Mouse (Mus musculus): ENCODE results near the gene Rad54l. TPM values are rescaled to one million over a fixed set of nuclear protein-coding genes. Genes with fewer than 3 reads are reported as not detected.

Gene Rad54l
- polyA plus RNA-seq, 1 experiment from 2014 or later, result 1.5 TPM

DNA sequence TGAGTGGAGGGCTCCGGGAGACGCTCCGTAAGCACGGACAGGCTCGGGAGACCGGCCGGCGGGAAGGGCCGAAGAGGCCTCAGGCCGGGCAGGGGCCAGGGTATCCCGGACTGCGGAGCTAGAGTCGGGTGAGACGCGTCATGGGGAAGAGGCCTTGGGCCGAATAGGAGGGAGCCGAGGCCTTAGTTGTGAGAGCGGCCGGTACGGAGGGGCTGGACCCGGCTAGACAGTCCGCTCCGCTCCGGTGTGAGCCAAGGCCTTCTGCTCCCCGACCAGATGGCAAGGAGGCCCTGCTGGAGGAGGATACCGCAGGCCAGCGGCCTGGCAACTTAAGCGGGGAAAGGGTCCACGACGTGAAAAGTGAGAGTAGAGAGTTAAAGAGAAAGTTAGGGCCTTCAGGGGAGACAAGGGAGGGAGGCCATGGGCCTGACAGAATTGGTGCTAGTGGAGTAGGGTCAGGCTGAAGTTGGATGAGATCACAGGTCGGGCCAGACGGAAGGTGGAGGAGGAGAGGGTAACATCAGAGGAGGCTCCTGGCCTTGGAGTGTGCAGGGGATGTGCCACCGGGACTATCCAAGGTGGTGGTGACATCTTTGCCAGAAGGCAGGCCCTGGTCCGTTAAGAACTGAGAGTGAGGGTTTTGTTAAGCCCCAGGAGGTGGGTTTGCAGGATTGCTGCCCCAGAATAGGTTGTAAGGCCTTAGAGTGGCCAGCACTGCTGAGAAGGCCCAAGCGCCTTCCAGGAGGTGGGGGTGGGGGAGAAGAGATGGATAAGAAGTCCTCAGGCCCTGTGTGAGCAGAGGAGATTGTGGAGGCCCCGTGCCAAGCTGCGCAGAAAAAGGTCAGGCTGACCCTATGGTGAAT is 46.9 kb downstream of the Rad54l start:
- WGBS, result 1% methylated on average over 37 of the region's 37 CpGs
- TF ChIP-seq EP300 (IDR thresholded peaks at IDR 0.05) (no peak), CTCF (IDR thresholded peaks at IDR 0.05) (no peak)
- Histone ChIP-seq H3K9me3 (ENCODE audit: low read length) (no peaks in the 10 kb centered on the region), H3K27ac (ENCODE audit: low read length) (peak overlapping the region; percentile 98), H3K4me1 (ENCODE audit: insufficient read depth, low read depth, low read length) (peaks cover 15% of the 10 kb centered on the region; the same call in 1 of the 2 replicates), H3K4me2 (replicated peaks; ENCODE audit: low read depth, low read length) (peak overlapping the region; percentile 84), H3K4me3 (ENCODE audit: low read depth, low read length) (peak overlapping the region; percentile 93), H3K9ac (replicated peaks; ENCODE audit: low read depth) (peak overlapping the region; percentile 98), H3K36me3 (ENCODE audit: insufficient read depth, low read length) (peaks cover 10% of the 10 kb centered on the region; the same call in 1 of the 2 replicates), H3K27me3 (replicated peaks; ENCODE audit: insufficient read depth, low read length) (no peaks in the 10 kb centered on the region)
- ATAC-seq, result peak; percentile 12
- peak; percentile 56 for DNase-seq (ENCODE audit: low spot score)

DNA sequence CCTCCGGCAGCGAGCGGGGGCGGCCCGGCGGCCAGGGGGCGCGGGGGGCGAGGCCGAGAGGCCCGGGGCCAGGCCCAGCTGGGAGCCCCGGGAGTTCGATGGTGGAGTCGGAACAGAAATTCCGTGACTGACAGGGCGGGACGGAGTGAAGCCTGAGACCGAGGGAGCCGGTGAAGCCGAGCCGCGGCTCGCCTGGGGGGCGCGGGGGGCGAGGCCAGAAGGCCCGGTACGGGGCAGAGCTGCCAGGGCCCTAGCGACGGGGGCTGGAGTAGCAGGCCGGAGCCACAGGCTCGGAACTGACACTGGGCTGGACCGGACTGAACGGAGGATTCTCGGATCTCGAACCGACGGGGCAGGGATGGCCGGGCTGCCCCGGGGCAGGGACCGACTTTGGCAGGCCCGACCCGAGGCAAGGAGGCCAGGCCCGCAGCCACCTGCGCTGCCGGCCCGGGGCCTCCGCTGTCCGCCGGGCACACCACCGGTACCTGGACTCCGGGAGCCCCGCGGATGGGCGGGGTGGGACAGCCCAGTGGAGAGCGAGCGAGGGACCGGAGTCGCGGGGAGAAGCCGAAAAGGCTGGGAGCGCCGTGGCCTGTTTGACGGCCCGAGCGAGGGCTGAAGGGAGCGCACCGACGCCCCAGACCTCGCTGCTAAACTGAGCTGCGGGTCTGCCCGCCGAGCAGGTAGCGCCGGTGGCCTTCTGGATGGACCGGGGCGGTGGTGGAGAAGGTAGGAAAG is 47.7 kb downstream of the Rad54l start:
- Histone ChIP-seq H3K4me3 (ENCODE audit: low read depth, low read length) (peak overlapping the region; percentile 93), H3K4me1 (ENCODE audit: insufficient read depth, low read depth, low read length) (peaks cover 15% of the 10 kb centered on the region; the same call in 1 of the 2 replicates), H3K4me2 (replicated peaks; ENCODE audit: low read depth, low read length) (peak overlapping the region; percentile 84), H3K27me3 (replicated peaks; ENCODE audit: insufficient read depth, low read length) (no peaks in the 10 kb centered on the region), H3K9me3 (ENCODE audit: low read length) (no peaks in the 10 kb centered on the region), H3K36me3 (ENCODE audit: insufficient read depth, low read length) (peaks cover 5% of the 10 kb centered on the region; the same call in 1 of the 2 replicates), H3K27ac (ENCODE audit: low read length) (peak overlapping the region; percentile 98), H3K9ac (replicated peaks; ENCODE audit: low read depth) (peak overlapping the region; percentile 98)
- ATAC-seq (peak; percentile 76), DNase-seq (ENCODE audit: low spot score) (peak; percentile 79)
- TF ChIP-seq CTCF (IDR thresholded peaks at IDR 0.05) (peak; percentile 59), EP300 (IDR thresholded peaks at IDR 0.05) (no peak)
- WGBS, result under 1% methylated on average over 54 of the region's 77 CpGs

- peak within 1 kb of the TSS; percentile 98 for H3K9ac ChIP-seq (replicated peaks; ENCODE audit: low read depth)
- DNase-seq (ENCODE audit: low spot score), result peak; percentile 98
- H3K4me2 ChIP-seq (replicated peaks; ENCODE audit: low read depth, low read length), result peak within 1 kb of the TSS; percentile 84
- peak; percentile 94 for ATAC-seq
- H3K27me3 ChIP-seq (replicated peaks; ENCODE audit: insufficient read depth, low read length), result no peaks in the 10 kb centered on the region
- H3K4me3 ChIP-seq (ENCODE audit: low read depth, low read length), result peak within 1 kb of the TSS; percentile 93
- H3K27ac ChIP-seq (ENCODE audit: low read length), result peak within 1 kb of the TSS; percentile 98
- under 1% methylated on average over 53 of the region's 55 CpGs for WGBS
- H3K4me1 ChIP-seq (ENCODE audit: insufficient read depth, low read depth, low read length), result peaks cover 15% of the 10 kb centered on the region; the same call in 1 of the 2 replicates
- peak; percentile 70 for TF ChIP-seq EP300 (IDR thresholded peaks at IDR 0.05)
- peak; percentile 42 for TF ChIP-seq CTCF (IDR thresholded peaks at IDR 0.05)
- H3K9me3 ChIP-seq (ENCODE audit: low read length), result no peaks in the 10 kb centered on the region
- H3K36me3 ChIP-seq (ENCODE audit: insufficient read depth, low read length), result no peaks in the 10 kb centered on the region
These were observed 48.4 kb downstream of the Rad54l start, which contains the start of the genes Uqcrh and Lrrc41 for GRCm38 (mm10) chr4:116074861-116075620. Gene Uqcrh, minus strand, starts transcription at chr4:116075071. Gene Lrrc41, plus strand, starts transcription at chr4:116075269.

DNA sequence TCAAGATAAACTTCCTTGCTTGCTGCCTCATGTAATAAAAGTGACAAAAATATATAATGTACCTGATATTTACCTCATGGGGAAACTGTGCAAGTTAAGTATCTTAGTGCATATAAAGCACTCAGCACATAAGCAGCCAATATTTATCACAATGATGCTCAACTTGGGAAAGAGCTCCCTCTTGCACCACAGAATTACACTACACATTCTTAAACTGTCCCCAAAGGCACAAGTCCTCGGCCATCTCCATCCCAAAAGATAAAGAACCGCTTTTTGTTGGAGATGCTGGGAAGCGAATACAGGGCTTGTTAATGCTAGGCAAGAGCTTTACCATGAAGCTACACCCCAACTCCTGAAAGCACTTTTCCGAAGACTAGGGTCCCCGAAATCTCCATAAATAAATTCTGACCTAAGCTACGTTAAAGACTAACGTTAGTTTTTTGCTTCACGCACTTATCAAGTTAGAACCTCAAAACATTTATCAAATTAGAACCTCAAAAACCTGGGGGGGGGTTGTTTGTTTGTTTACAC is 49.3 kb downstream of the Rad54l start:
- peak overlapping the region; percentile 84 for H3K4me2 ChIP-seq (replicated peaks; ENCODE audit: low read depth, low read length)
- TF ChIP-seq EP300 (IDR thresholded peaks at IDR 0.05), result no peak
- TF ChIP-seq CTCF (IDR thresholded peaks at IDR 0.05), result peak; percentile 64
- H3K9me3 ChIP-seq (ENCODE audit: low read length), result no peaks in the 10 kb centered on the region
- 0 out of 2 replicates have a peak, but pooled peaks cover under 1% of the 10 kb centered on the region for H3K36me3 ChIP-seq (ENCODE audit: insufficient read depth, low read length)
- DNase-seq (ENCODE audit: low spot score) (peak; percentile 79), ATAC-seq (no peak)
- H3K4me3 ChIP-seq (ENCODE audit: low read depth, low read length), result peak overlapping the region; percentile 93
- under 1% methylated on average over 8 of the region's 8 CpGs for WGBS
- no peaks in the 10 kb centered on the region for H3K27me3 ChIP-seq (replicated peaks; ENCODE audit: insufficient read depth, low read length)
- peak overlapping the region; percentile 72 for H3K9ac ChIP-seq (replicated peaks; ENCODE audit: low read depth)
- peaks cover 15% of the 10 kb centered on the region; the same call in 1 of the 2 replicates for H3K4me1 ChIP-seq (ENCODE audit: insufficient read depth, low read depth, low read length)
- peak overlapping the region; percentile 98 for H3K27ac ChIP-seq (ENCODE audit: low read length)

DNA sequence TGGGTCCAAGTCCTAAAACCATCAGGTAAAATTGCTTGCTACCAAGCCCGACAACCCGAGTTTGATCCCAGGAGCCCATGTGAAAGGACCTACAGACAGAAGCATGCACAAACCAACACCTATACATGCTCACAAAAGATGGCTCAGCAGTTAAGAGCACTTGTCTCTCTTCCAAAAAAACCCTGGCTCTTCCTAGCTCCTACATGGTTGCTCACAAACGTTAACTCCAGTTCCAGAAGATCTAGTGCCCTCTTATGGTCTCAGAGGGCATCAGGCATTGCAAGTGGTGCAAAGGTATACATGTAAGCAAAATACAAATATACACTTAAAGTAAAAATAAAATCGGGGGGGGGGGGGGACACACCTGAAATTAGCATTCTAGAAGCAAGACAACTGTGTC is 50.3 kb downstream of the Rad54l start:
- H3K36me3 ChIP-seq (ENCODE audit: insufficient read depth, low read length), result 0 out of 2 replicates have a peak, but pooled peaks cover 6% of the 10 kb centered on the region
- no peak overlapping the region for H3K27ac ChIP-seq (ENCODE audit: low read length)
- no peak overlapping the region for H3K9ac ChIP-seq (replicated peaks; ENCODE audit: low read depth)
- ATAC-seq (no peak), DNase-seq (ENCODE audit: low spot score) (peak; percentile 66)
- H3K27me3 ChIP-seq (replicated peaks; ENCODE audit: insufficient read depth, low read length), result no peaks in the 10 kb centered on the region
- H3K4me2 ChIP-seq (replicated peaks; ENCODE audit: low read depth, low read length), result no peak overlapping the region
- WGBS, result 51% methylated on average over 4 of the region's 4 CpGs
- H3K4me1 ChIP-seq (ENCODE audit: insufficient read depth, low read depth, low read length), result peaks cover 15% of the 10 kb centered on the region; the same call in 1 of the 2 replicates
- TF ChIP-seq EP300 (IDR thresholded peaks at IDR 0.05), result no peak
- TF ChIP-seq CTCF (IDR thresholded peaks at IDR 0.05), result peak; percentile 72
- no peaks in the 10 kb centered on the region for H3K9me3 ChIP-seq (ENCODE audit: low read length)
- no peak overlapping the region for H3K4me3 ChIP-seq (ENCODE audit: low read depth, low read length)
